ENCODE assay signal across 1 mouse cellular context in genomic region chr19:5874969-5875480, GRCm38 (mm10).
TF ChIP-seq lines count a peak whose summit lies in the region.

Gene Frmd8, minus strand, starts transcription at chr19:5875274.

TF ChIP-seq in MEL, 35 proteins besides CTCF, POLR2A, EP300 and RAD21 (continued from another document):
- TF ChIP-seq MEF2A (IDR thresholded peaks at IDR 0.05; ENCODE audit: extremely low read depth, insufficient replicate concordance, low read depth, low read length, poor library complexity, severe bottlenecking) = no peak
- TF ChIP-seq CHD2 (IDR thresholded peaks at IDR 0.05; ENCODE audit: low read length) = no peak
- TF ChIP-seq GABPA (IDR thresholded peaks at IDR 0.05; ENCODE audit: low read depth, low read length) = no peak
- TF ChIP-seq RCOR1 (IDR thresholded peaks at IDR 0.05; ENCODE audit: low read depth, low read length) = no peak
